Mouse (Mus musculus) ovary, postnatal 14 days (tissue): ENCODE data around the gene Gm49721.
A peak's percentile ranks its signal among the peaks of the same experiment; 100 is the strongest.
"Not testable (repeated sequence)": the region's sequence is repeated elsewhere in the genome, so short reads cannot be mapped to it uniquely, and the experiment has no call there.

Source experiments
- DNase-seq: peaks from one replicate; pipeline ENCODE4 v3.0.0; 2022; ENCODE audit warnings: low spot score

Gm49721 gene

GRCm38 (mm10) chr17:7075519-7075918 lies 96.8 kb downstream of the Gm49721 start:
- not testable (repeated sequence) for DNase-seq

- peak; percentile 58 for DNase-seq
Observed at GRCm38 (mm10) chr17:7079558-7079957, 100.9 kb downstream of the Gm49721 start.

- DNase-seq, result not testable (repeated sequence)
Observed at GRCm38 (mm10) chr17:7084523-7084922, 105.8 kb downstream of the Gm49721 start.

- not testable (repeated sequence) for DNase-seq
Observed at GRCm38 (mm10) chr17:7085469-7086168, 106.9 kb downstream of the Gm49721 start.

- not testable (repeated sequence) for DNase-seq
Observed at GRCm38 (mm10) chr17:7086836-7087235, 108.1 kb downstream of the Gm49721 start.
